Mouse (Mus musculus): Measurements from ENCODE around the gene Lingo2. TPM values are rescaled to one million over a fixed set of nuclear protein-coding genes. Genes with fewer than 3 reads are reported as not detected.

The Lingo2 gene
- polyA plus RNA-seq, 1 experiment, result 0.12 TPM

DNA sequence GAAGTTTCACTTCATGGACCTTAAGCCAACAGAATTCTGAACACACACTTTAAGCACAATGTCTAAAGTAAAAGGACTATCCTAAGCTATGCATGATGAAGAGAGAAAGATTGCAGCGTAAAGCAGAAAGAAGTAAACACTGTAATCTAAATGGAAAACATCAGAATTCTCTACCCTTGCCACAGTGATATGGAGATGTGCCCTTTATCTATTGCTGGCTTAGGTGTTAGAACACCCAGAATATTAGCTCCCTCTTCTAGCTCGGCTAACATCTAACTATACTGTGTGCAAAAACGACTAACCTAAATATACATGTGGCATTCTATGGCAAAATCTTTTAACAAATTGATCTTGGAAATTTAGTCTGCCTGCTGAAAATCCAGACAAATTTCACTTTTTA is 252.7 kb downstream of the Lingo2 start:
- Histone ChIP-seq H3K36me3 (ENCODE audit: control insufficient read depth, insufficient read depth, low read length) (no peaks in the 10 kb centered on the region), H3K4me3 (ENCODE audit: control insufficient read depth, low read depth, low read length) (no peak overlapping the region), H3K27ac (ENCODE audit: control insufficient read depth, insufficient read depth, low read depth, low read length) (no peak overlapping the region), H3K27me3 (ENCODE audit: control insufficient read depth, insufficient read depth, low read length) (no peaks in the 10 kb centered on the region), H3K4me1 (ENCODE audit: control insufficient read depth, insufficient read depth, low read length) (no peaks in the 10 kb centered on the region)
- no peak for TF ChIP-seq POLR2A (IDR thresholded peaks at IDR 0.05; ENCODE audit: control insufficient read depth, low read depth, low read length)
- no peak for TF ChIP-seq CTCF (IDR thresholded peaks at IDR 0.05; ENCODE audit: control insufficient read depth, insufficient read depth, insufficient replicate concordance, low read depth, low read length)

DNA sequence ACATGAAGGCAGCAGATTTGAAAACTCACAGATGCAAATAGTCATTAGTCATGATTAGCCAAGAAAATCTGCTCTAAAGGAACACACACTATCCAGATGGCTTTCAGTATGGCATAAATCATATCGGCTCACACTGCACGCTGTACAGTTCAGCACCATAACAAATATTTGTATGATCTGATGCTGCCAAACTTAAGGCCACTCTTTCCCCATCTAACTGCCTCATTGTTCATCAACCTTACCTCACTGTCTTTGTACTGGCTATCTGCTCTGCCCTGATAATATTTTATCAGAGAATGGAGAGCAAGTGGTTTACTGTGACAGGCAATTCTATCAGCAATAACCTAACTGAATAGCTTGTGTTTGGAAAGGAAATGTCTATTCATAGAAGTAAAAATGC is 254.7 kb downstream of the Lingo2 start:
- Histone ChIP-seq H3K36me3 (ENCODE audit: control insufficient read depth, insufficient read depth, low read length) (no peaks in the 10 kb centered on the region), H3K4me1 (ENCODE audit: control insufficient read depth, insufficient read depth, low read length) (no peaks in the 10 kb centered on the region), H3K4me3 (ENCODE audit: control insufficient read depth, low read depth, low read length) (no peak overlapping the region), H3K27ac (ENCODE audit: control insufficient read depth, insufficient read depth, low read depth, low read length) (no peak overlapping the region), H3K27me3 (ENCODE audit: control insufficient read depth, insufficient read depth, low read length) (no peaks in the 10 kb centered on the region)
- TF ChIP-seq CTCF (IDR thresholded peaks at IDR 0.05; ENCODE audit: control insufficient read depth, insufficient read depth, insufficient replicate concordance, low read depth, low read length), result no peak
- no peak for TF ChIP-seq POLR2A (IDR thresholded peaks at IDR 0.05; ENCODE audit: control insufficient read depth, low read depth, low read length)

GRCm38 (mm10) chr4:36659920-36660319 is 291.6 kb downstream of the Lingo2 start:
- no peak overlapping the region for H3K27ac ChIP-seq (ENCODE audit: control insufficient read depth, insufficient read depth, low read depth, low read length)
- H3K4me3 ChIP-seq (ENCODE audit: control insufficient read depth, low read depth, low read length), result no peak overlapping the region
- no peaks in the 10 kb centered on the region for H3K27me3 ChIP-seq (ENCODE audit: control insufficient read depth, insufficient read depth, low read length)
- TF ChIP-seq CTCF (IDR thresholded peaks at IDR 0.05; ENCODE audit: control insufficient read depth, insufficient read depth, insufficient replicate concordance, low read depth, low read length), result no peak
- TF ChIP-seq POLR2A (IDR thresholded peaks at IDR 0.05; ENCODE audit: control insufficient read depth, low read depth, low read length), result no peak
- no peaks in the 10 kb centered on the region for H3K36me3 ChIP-seq (ENCODE audit: control insufficient read depth, insufficient read depth, low read length)
- H3K4me1 ChIP-seq (ENCODE audit: control insufficient read depth, insufficient read depth, low read length), result no peaks in the 10 kb centered on the region

DNA sequence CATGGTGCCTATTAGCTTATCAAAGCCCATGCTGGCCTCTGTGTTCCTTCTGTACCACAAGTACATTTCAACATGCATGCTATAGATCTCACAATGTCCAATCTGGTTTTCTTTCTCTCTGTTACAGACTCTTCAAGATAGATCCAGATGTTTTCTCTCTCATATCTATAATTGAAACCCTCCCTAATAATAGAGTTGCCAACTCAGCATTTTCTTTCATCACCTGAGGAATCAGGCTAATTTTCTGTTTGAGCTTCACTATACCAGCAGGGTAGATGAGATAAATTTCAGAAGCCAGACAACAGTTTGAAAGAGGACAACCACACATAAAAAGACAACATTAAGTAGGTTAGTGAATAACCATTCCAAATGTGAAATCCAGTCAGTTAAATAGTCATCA is 303.8 kb downstream of the Lingo2 start:
- no peaks in the 10 kb centered on the region for H3K4me1 ChIP-seq (ENCODE audit: control insufficient read depth, insufficient read depth, low read length)
- H3K27me3 ChIP-seq (ENCODE audit: control insufficient read depth, insufficient read depth, low read length), result no peaks in the 10 kb centered on the region
- H3K4me3 ChIP-seq (ENCODE audit: control insufficient read depth, low read depth, low read length), result no peak overlapping the region
- H3K36me3 ChIP-seq (ENCODE audit: control insufficient read depth, insufficient read depth, low read length), result no peaks in the 10 kb centered on the region
- no peak overlapping the region for H3K27ac ChIP-seq (ENCODE audit: control insufficient read depth, insufficient read depth, low read depth, low read length)
- TF ChIP-seq POLR2A (IDR thresholded peaks at IDR 0.05; ENCODE audit: control insufficient read depth, low read depth, low read length), result no peak
- no peak for TF ChIP-seq CTCF (IDR thresholded peaks at IDR 0.05; ENCODE audit: control insufficient read depth, insufficient read depth, insufficient replicate concordance, low read depth, low read length)

GRCm38 (mm10) chr4:36635666-36636065 is 315.9 kb downstream of the Lingo2 start:
- Histone ChIP-seq H3K4me3 (ENCODE audit: control insufficient read depth, low read depth, low read length) (no peak overlapping the region), H3K27me3 (ENCODE audit: control insufficient read depth, insufficient read depth, low read length) (no peaks in the 10 kb centered on the region), H3K4me1 (ENCODE audit: control insufficient read depth, insufficient read depth, low read length) (no peaks in the 10 kb centered on the region), H3K27ac (ENCODE audit: control insufficient read depth, insufficient read depth, low read depth, low read length) (no peak overlapping the region), H3K36me3 (ENCODE audit: control insufficient read depth, insufficient read depth, low read length) (no peaks in the 10 kb centered on the region)
- TF ChIP-seq POLR2A (IDR thresholded peaks at IDR 0.05; ENCODE audit: control insufficient read depth, low read depth, low read length) (no peak), CTCF (IDR thresholded peaks at IDR 0.05; ENCODE audit: control insufficient read depth, insufficient read depth, insufficient replicate concordance, low read depth, low read length) (no peak)

GRCm38 (mm10) chr4:36576801-36577200 is 374.7 kb downstream of the Lingo2 start:
- no peaks in the 10 kb centered on the region for H3K4me1 ChIP-seq (ENCODE audit: control insufficient read depth, insufficient read depth, low read length)
- H3K36me3 ChIP-seq (ENCODE audit: control insufficient read depth, insufficient read depth, low read length), result no peaks in the 10 kb centered on the region
- H3K27me3 ChIP-seq (ENCODE audit: control insufficient read depth, insufficient read depth, low read length), result no peaks in the 10 kb centered on the region
- H3K4me3 ChIP-seq (ENCODE audit: control insufficient read depth, low read depth, low read length), result no peak overlapping the region
- no peak overlapping the region for H3K27ac ChIP-seq (ENCODE audit: control insufficient read depth, insufficient read depth, low read depth, low read length)
- no peak for TF ChIP-seq POLR2A (IDR thresholded peaks at IDR 0.05; ENCODE audit: control insufficient read depth, low read depth, low read length)

- Histone ChIP-seq H3K27me3 (ENCODE audit: control insufficient read depth, insufficient read depth, low read length) (no peaks in the 10 kb centered on the region), H3K27ac (ENCODE audit: control insufficient read depth, insufficient read depth, low read depth, low read length) (no peak overlapping the region), H3K36me3 (ENCODE audit: control insufficient read depth, insufficient read depth, low read length) (no peaks in the 10 kb centered on the region), H3K4me3 (ENCODE audit: control insufficient read depth, low read depth, low read length) (no peak overlapping the region), H3K4me1 (ENCODE audit: control insufficient read depth, insufficient read depth, low read length) (no peaks in the 10 kb centered on the region)
- no peak for TF ChIP-seq POLR2A (IDR thresholded peaks at IDR 0.05; ENCODE audit: control insufficient read depth, low read depth, low read length)
Measured at GRCm38 (mm10) chr4:36576256-36576655, 375.3 kb downstream of the Lingo2 start.

DNA sequence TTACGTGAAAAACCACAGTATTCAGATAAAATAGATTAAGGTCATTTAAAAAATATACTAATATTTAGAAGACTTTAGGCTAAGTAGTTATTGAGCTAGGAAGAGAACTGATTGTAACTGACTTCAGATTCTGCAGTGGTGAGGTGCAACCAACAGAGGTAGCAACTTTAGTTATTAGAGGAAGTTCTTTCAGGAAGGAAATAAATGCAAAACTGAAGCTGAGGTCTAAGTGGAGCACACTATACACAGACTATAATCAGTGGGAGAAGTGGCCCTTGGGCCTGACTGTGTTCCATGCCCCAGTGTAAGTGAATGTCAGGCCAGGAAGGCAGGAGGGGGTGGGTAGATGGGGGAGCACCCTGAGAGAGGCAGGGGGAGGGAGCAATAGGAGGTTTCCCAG is 385.0 kb downstream of the Lingo2 start:
- Histone ChIP-seq H3K36me3 (ENCODE audit: control insufficient read depth, insufficient read depth, low read length) (no peaks in the 10 kb centered on the region), H3K4me1 (ENCODE audit: control insufficient read depth, insufficient read depth, low read length) (no peaks in the 10 kb centered on the region), H3K4me3 (ENCODE audit: control insufficient read depth, low read depth, low read length) (no peak overlapping the region), H3K27me3 (ENCODE audit: control insufficient read depth, insufficient read depth, low read length) (no peaks in the 10 kb centered on the region), H3K27ac (ENCODE audit: control insufficient read depth, insufficient read depth, low read depth, low read length) (no peak overlapping the region)
- TF ChIP-seq POLR2A (IDR thresholded peaks at IDR 0.05; ENCODE audit: control insufficient read depth, low read depth, low read length) (no peak), CTCF (IDR thresholded peaks at IDR 0.05; ENCODE audit: control insufficient read depth, insufficient read depth, insufficient replicate concordance, low read depth, low read length) (no peak)
